Mouse (Mus musculus): ENCODE results near the gene Dnaaf2. TPM values are rescaled to one million over a fixed set of nuclear protein-coding genes. Genes with fewer than 3 reads are reported as not detected.

Gene Dnaaf2
- polyA plus RNA-seq, 1 experiment from 2014 or later = 10.9 TPM

DNA sequence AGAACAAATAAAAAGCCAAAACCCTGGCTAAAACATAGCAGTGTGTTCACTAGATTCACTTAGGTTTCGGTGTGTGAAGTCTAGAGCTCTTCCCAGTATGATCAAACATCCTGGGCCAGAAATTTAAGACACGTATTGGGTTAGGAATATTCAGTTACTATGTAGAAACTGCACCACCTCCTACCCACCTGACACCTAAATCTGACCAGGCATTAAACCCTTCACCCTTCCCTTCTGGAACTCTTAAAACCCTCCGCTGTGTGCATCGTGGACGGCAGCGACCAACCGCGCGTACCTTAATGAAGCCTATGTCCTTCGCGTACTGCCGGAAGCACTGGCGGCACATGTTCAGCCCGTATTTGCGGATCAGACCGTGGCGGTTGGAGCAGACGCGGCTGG is 39.9 kb downstream of the Dnaaf2 start:
- Histone ChIP-seq H3K9me3 (no peaks in the 10 kb centered on the region), H3K9ac (replicated peaks) (peak overlapping the region; percentile 77), H3K4me1 (peaks cover 13% of the 10 kb centered on the region), H3K4me3 (peak overlapping the region; percentile 59), H3K36me3 (peaks cover 21% of the 10 kb centered on the region), H3K4me2 (replicated peaks) (peak overlapping the region; percentile 51), H3K27ac (replicated peaks) (peak overlapping the region; percentile 94), H3K27me3 (no peaks in the 10 kb centered on the region)
- WGBS = under 1% methylated on average over 19 of the region's 19 CpGs
- no peak for ATAC-seq (replicated peaks)

DNA sequence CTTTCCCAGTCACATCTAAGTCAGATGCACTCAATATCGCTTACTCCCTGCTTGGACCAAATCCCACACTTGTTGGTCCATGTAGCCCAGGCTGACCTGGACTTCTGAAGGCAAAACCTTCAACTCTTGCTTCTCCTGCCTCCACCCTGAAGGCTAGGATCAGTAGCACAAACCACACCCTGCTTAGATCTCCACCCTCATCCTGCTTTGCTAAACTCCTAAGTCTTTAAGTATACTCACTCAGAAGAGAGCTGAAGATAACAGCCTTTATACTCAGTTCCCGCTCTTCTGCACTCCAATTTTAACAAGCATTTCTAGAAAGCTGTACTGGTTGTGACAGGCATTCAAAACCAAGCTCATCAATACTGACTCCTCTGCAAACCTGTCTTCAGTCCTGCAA is 41.1 kb downstream of the Dnaaf2 start:
- peaks cover 13% of the 10 kb centered on the region for H3K4me1 ChIP-seq
- no peak overlapping the region for H3K9ac ChIP-seq (replicated peaks)
- no peak overlapping the region for H3K27ac ChIP-seq (replicated peaks)
- WGBS = 96% methylated on average over 2 of the region's 2 CpGs
- H3K9me3 ChIP-seq = no peaks in the 10 kb centered on the region
- no peaks in the 10 kb centered on the region for H3K27me3 ChIP-seq
- H3K36me3 ChIP-seq = peaks cover 21% of the 10 kb centered on the region
- H3K4me3 ChIP-seq = peak overlapping the region; percentile 59; the same call in 1 of the 2 replicates
- no peak for ATAC-seq (replicated peaks)
- no peak overlapping the region for H3K4me2 ChIP-seq (replicated peaks)

DNA sequence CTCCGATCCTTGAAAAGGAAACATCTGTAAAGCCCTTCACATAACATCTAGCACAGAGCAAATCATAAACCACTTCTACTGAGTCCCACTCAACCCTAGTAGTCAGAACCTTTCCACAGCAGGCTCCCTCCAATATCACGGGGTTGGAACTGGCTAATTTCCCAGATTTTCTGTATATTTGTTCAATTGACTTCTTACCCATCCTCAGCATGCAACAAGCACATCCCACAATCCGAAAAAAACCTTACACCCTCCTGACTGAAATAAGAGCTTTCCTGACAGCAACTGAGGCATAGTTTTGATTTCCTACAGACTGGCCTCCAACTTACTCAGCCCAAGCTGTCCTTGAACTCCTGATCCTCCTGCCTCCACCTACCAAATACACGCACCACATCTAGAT is 41.8 kb downstream of the Dnaaf2 start:
- H3K9ac ChIP-seq (replicated peaks) = no peak overlapping the region
- H3K9me3 ChIP-seq = no peaks in the 10 kb centered on the region
- H3K27ac ChIP-seq (replicated peaks) = no peak overlapping the region
- H3K4me3 ChIP-seq = no peak overlapping the region
- no peak for ATAC-seq (replicated peaks)
- H3K4me2 ChIP-seq (replicated peaks) = no peak overlapping the region
- peaks cover 13% of the 10 kb centered on the region for H3K4me1 ChIP-seq
- WGBS = 90% methylated on average over 4 of the region's 4 CpGs
- no peaks in the 10 kb centered on the region for H3K27me3 ChIP-seq
- peaks cover 21% of the 10 kb centered on the region for H3K36me3 ChIP-seq

DNA sequence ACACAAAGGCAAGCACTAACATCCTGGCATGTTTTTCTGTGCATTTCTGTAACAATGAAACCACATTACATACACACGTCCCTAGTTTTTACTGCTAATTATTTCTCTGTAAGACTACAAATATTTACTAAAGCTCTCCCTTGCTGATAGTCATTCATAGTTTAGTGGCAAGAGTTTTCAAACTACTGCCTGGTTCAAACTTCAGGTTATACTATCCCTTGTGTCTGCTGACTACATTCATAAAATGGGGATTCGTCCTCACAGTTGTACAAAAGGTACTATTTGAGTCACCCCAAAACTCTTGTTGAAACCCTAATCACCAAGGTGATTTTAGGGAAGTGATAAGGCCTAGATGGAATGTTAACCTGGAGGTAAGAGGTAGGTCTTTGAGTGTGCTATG is 42.3 kb downstream of the Dnaaf2 start:
- no peaks in the 10 kb centered on the region for H3K9me3 ChIP-seq
- 85% methylated on average over 2 of the region's 2 CpGs for WGBS
- H3K36me3 ChIP-seq = peaks cover 21% of the 10 kb centered on the region
- no peak overlapping the region for H3K27ac ChIP-seq (replicated peaks)
- H3K4me1 ChIP-seq = peaks cover 13% of the 10 kb centered on the region
- no peak overlapping the region for H3K4me2 ChIP-seq (replicated peaks)
- H3K27me3 ChIP-seq = no peaks in the 10 kb centered on the region
- H3K4me3 ChIP-seq = no peak overlapping the region
- no peak for ATAC-seq (replicated peaks)
- H3K9ac ChIP-seq (replicated peaks) = no peak overlapping the region

DNA sequence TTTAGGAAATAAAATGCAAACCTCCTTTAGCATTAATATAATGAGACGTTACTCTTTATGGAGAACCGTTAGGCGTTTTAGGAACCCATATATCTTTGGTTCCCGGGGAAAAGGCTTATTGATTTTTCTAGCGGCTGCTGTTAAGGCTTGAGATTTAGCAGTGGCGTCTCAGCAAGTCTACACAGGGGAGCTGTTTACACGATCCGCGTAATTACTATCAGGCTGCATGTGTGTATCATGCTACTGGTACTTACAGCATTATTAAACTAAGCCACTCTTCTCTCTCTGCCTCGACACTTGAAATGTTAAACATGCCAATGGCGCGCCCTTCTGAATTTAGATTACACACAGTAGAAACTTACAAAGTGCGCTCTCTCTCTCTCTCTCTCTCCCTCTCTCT is 48.2 kb downstream of the Dnaaf2 start:
- no peak overlapping the region for H3K9ac ChIP-seq (replicated peaks)
- no peaks in the 10 kb centered on the region for H3K9me3 ChIP-seq
- no peaks in the 10 kb centered on the region for H3K27me3 ChIP-seq
- H3K27ac ChIP-seq (replicated peaks) = no peak overlapping the region
- 84% methylated on average over 13 of the region's 13 CpGs for WGBS
- no peak for ATAC-seq (replicated peaks)
- H3K4me3 ChIP-seq = no peak overlapping the region
- no peaks in the 10 kb centered on the region for H3K36me3 ChIP-seq
- H3K4me2 ChIP-seq (replicated peaks) = no peak overlapping the region
- H3K4me1 ChIP-seq = no peaks in the 10 kb centered on the region

DNA sequence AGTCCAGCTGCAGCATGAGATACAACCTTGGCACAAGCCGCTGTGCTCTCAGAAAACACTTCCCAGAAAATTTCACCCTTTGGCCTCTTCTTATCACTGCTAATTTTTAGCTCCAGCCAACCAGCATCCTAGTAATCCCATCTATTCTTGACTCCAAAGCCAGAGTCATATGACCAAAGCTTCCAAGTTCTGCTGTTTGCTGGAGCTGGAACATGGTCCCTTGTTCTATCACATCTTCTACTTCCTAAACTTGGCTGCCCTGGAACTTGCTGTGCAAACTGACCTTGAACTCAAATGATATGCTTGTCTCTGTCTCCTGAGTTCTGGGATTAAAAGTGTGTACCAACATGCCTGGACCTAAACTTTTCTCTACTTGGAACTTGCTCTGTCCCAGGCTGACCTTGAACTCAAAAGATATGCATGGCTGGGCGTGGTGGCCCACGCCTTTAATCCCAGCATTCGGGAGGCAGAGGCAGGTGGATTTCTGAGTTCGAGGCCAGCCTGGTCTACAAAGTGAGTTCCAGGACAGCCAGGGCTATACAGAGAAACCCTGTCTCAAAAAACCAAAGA is 51.0 kb downstream of the Dnaaf2 start:
- H3K27me3 ChIP-seq = no peaks in the 10 kb centered on the region
- no peak overlapping the region for H3K9ac ChIP-seq (replicated peaks)
- H3K4me2 ChIP-seq (replicated peaks) = no peak overlapping the region
- no peaks in the 10 kb centered on the region for H3K9me3 ChIP-seq
- no peak overlapping the region for H3K4me3 ChIP-seq
- WGBS = 95% methylated on average over 5 of the region's 5 CpGs
- H3K27ac ChIP-seq (replicated peaks) = no peak overlapping the region
- no peaks in the 10 kb centered on the region for H3K4me1 ChIP-seq
- H3K36me3 ChIP-seq = no peaks in the 10 kb centered on the region
- no peak for ATAC-seq (replicated peaks)

DNA sequence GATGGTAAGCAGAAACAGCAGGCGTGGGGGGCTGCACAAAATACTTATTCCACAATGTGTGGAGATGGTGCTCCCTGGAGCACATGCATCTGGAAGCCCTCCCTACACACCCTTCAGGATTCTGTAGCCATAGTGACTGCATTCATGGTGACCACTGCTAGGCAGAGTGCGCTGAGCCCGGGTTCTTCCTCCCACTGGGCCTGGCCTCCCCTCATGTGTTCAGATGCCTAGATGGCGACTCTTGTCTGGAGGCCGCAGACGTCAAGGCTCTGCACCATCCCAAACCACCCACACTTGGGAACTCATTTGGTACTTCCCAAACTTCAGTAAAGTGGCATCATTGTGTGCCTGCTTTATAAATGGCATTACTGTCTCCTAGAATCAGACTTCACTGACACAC is 54.8 kb downstream of the Dnaaf2 start:
- Histone ChIP-seq H3K36me3 (no peaks in the 10 kb centered on the region), H3K27ac (replicated peaks) (no peak overlapping the region), H3K9me3 (no peaks in the 10 kb centered on the region), H3K4me1 (no peaks in the 10 kb centered on the region), H3K4me3 (no peak overlapping the region), H3K27me3 (no peaks in the 10 kb centered on the region), H3K4me2 (replicated peaks) (no peak overlapping the region), H3K9ac (replicated peaks) (no peak overlapping the region)
- WGBS = 79% methylated on average over 6 of the region's 6 CpGs
- ATAC-seq (replicated peaks) = no peak

DNA sequence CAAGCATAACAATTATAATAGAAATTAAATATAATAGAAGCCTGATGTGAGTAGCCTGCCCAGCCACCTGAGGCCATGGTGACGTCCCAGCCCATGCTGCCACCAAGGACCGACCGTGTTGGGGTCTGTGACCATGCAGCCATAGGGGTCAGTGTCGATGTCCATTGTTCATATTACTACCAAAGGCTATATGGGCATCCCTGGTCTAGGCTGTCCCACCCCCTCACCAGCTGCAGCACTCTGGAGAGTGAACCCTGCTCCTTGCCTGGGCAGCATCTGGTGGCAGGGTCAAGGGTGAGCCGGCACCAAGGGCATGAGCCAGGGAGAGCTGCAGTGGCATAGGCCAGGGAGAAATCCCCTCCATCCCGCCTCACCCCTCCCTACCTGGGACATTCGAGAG is 58.4 kb downstream of the Dnaaf2 start:
- Histone ChIP-seq H3K4me3 (no peak overlapping the region), H3K27ac (replicated peaks) (no peak overlapping the region), H3K36me3 (no peaks in the 10 kb centered on the region), H3K4me2 (replicated peaks) (no peak overlapping the region), H3K4me1 (no peaks in the 10 kb centered on the region), H3K9me3 (no peaks in the 10 kb centered on the region), H3K27me3 (no peaks in the 10 kb centered on the region), H3K9ac (replicated peaks) (no peak overlapping the region)
- ATAC-seq (replicated peaks) = no peak; the same call in 1 of the 2 replicates
- WGBS = 91% methylated on average over 7 of the region's 7 CpGs

DNA sequence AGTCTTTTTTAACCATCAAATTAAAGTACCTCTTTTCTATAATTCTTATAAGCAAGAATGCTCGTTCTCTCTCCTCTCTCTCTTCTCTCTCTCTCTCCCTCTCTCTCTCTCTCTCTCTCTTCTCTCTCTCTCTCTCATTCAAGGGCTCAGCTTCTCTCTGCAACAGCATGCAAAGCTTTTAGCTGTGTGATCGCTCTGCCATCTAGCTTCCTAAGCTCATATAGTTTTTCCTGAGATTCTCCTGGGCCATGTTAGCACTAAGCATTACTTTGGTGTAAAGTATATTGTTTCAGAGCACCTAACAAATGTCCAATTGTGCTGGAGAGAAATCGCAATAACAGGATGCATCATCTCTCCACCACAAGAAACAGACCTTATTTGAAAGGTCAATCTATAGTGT is 59.0 kb downstream of the Dnaaf2 start:
- H3K9ac ChIP-seq (replicated peaks) = no peak overlapping the region
- H3K9me3 ChIP-seq = no peaks in the 10 kb centered on the region
- ATAC-seq (replicated peaks) = no peak
- no peaks in the 10 kb centered on the region for H3K4me1 ChIP-seq
- H3K4me3 ChIP-seq = no peak overlapping the region
- H3K27ac ChIP-seq (replicated peaks) = no peak overlapping the region
- 83% methylated on average over 3 of the region's 3 CpGs for WGBS
- no peaks in the 10 kb centered on the region for H3K27me3 ChIP-seq
- no peak overlapping the region for H3K4me2 ChIP-seq (replicated peaks)
- no peaks in the 10 kb centered on the region for H3K36me3 ChIP-seq

Small RNAs within 50 kb of the gene (microRNA-seq; reads per million reads assigned to microRNA genes)
- gene Gm47287 (not detected), gene Gm47295 (1.5 reads per million)

Other genes starting within 250 kb of the Dnaaf2 start
- gene Rps29, start 39.2 kb downstream of the Dnaaf2 start, polyA plus RNA-seq (2015; fragmentation: Nextera tagmentation; extraction: Ambion mirVana) = 1,221 and 1,345 TPM in 2 replicates
- gene Lrr1, start 29.6 kb downstream of the Dnaaf2 start, polyA plus RNA-seq (2015; fragmentation: Nextera tagmentation; extraction: Ambion mirVana) = 12.0 and 13.1 TPM in 2 replicates
- 316 and 338 TPM in 2 replicates for gene Rpl36al, start 14.3 kb downstream of the Dnaaf2 start, polyA plus RNA-seq (2015; fragmentation: Nextera tagmentation; extraction: Ambion mirVana)
- gene Mgat2, start 14.3 kb downstream of the Dnaaf2 start, polyA plus RNA-seq (2015; fragmentation: Nextera tagmentation; extraction: Ambion mirVana) = 40.2 and 40.5 TPM in 2 replicates
- gene Gm49383, start 1.3 kb downstream of the Dnaaf2 start, polyA plus RNA-seq (2015; fragmentation: Nextera tagmentation; extraction: Ambion mirVana) = 21.5 and 25.7 TPM in 2 replicates
- gene Gm49384, start 5.8 kb upstream of the Dnaaf2 start, polyA plus RNA-seq (2015; fragmentation: Nextera tagmentation; extraction: Ambion mirVana) = 18.1 and 19.3 TPM in 2 replicates
- 10.0 and 10.7 TPM in 2 replicates for gene Pole2, start 29.8 kb upstream of the Dnaaf2 start, polyA plus RNA-seq (2015; fragmentation: Nextera tagmentation; extraction: Ambion mirVana)
- gene Klhdc1, start 42.7 kb upstream of the Dnaaf2 start, polyA plus RNA-seq (2015; fragmentation: Nextera tagmentation; extraction: Ambion mirVana) = 9.7 and 10.5 TPM in 2 replicates
- gene Klhdc2, start 98.3 kb upstream of the Dnaaf2 start, polyA plus RNA-seq (2015; fragmentation: Nextera tagmentation; extraction: Ambion mirVana) = 288 and 290 TPM in 2 replicates
- gene Nemf, start 158.7 kb upstream of the Dnaaf2 start, polyA plus RNA-seq (2015; fragmentation: Nextera tagmentation; extraction: Ambion mirVana) = 91.3 and 91.8 TPM in 2 replicates
- gene Arf6, start 173.7 kb upstream of the Dnaaf2 start, polyA plus RNA-seq (2015; fragmentation: Nextera tagmentation; extraction: Ambion mirVana) = 32.1 and 33.0 TPM in 2 replicates
- 1.0 and 1.1 TPM in 2 replicates for gene Gm9887, start 174.0 kb upstream of the Dnaaf2 start, polyA plus RNA-seq (2015; fragmentation: Nextera tagmentation; extraction: Ambion mirVana)